ENCODE assay signal across 18 mouse cellular contexts in genomic region chr16:38179150-38179549, GRCm38 (mm10).
"Had no signal": no experiment of that assay in that cellular context is flagged by ENCODE, and none has a peak within 500 bp of the region (broad histone marks: within the 10 kb centered on the region; RNA-seq: fewer than 3 reads in every experiment).

No protein-coding gene starts in this region.

- H3K9me3 ChIP-seq: lung, embryonic 15.5 days; megakaryocyte, embryonic 14.5 days; midbrain, embryonic 13.5 days; midbrain, embryonic 15.5 days; neural tube, embryonic 12.5 days had no signal

- H3K4me2 ChIP-seq: lung, embryonic 15.5 days; midbrain, embryonic 11.5 days; midbrain, embryonic 13.5 days; midbrain, embryonic 15.5 days; neural tube, embryonic 12.5 days had no signal

- H3K27me3 ChIP-seq: lung, embryonic 15.5 days; megakaryocyte, embryonic 14.5 days; midbrain, embryonic 13.5 days; midbrain, embryonic 15.5 days; neural tube, embryonic 12.5 days had no signal

- ATAC-seq: liver, postnatal 0 days; lung, postnatal 0 days; midbrain, embryonic 13.5 days; midbrain, embryonic 15.5 days had no signal

- H3K9ac ChIP-seq: liver, postnatal 0 days; lung, embryonic 15.5 days; midbrain, embryonic 13.5 days; midbrain, embryonic 15.5 days; neural tube, embryonic 12.5 days had no signal

- DNase-seq: liver, postnatal 0 days; lung, adult 2 months; lung, postnatal 14 days; lung, postnatal 36 days; right cerebral cortex, postnatal 25 days; right cerebral cortex, postnatal 4 days; spleen, adult 18-20 months; thymus, adult 2 months; thymus, postnatal 25 days; thymus, postnatal 4 days had no signal

- H3K4me1 ChIP-seq: lung, embryonic 15.5 days; midbrain, embryonic 15.5 days; neural tube, embryonic 12.5 days had no signal

- H3K4me3 ChIP-seq: lung, embryonic 15.5 days; megakaryocyte, embryonic 14.5 days; midbrain, embryonic 13.5 days; midbrain, embryonic 15.5 days; neural tube, embryonic 12.5 days had no signal

- H3K27ac ChIP-seq: lung, embryonic 15.5 days; macrophage; midbrain, embryonic 13.5 days; midbrain, embryonic 15.5 days; neural tube, embryonic 12.5 days had no signal

- H3K36me3 ChIP-seq: midbrain, embryonic 15.5 days had no signal
